Mouse (Mus musculus) midbrain, embryonic 11.5 days (tissue): Measurements from ENCODE around the gene Dnah14. TPM values are rescaled to one million over a fixed set of nuclear protein-coding genes. Genes with fewer than 3 reads are reported as not detected.

Source experiments
- ATAC-seq: fragments of 200-750 bp; cut with Nextera tagmentation; 2 replicates; pipeline ENCODE4 v1.8.0; 2017; ENCODE audit warnings: moderate TSS enrichment, moderate library complexity; ENCODE audit not compliant: low FRiP score
- DNase-seq: peaks from one replicate; pipeline ENCODE4 v3.0.0; 2015; ENCODE audit warnings: low spot score; ENCODE audit errors: missing footprints
- H3K27ac ChIP-seq: fragments of 300-500 bp; sonication (generic); 2 replicates; pipeline ENCODE4 v1.5.1; 2014; ENCODE audit warnings: low read depth, low read length
- H3K27me3 ChIP-seq: fragments of 300-500 bp; sonication (generic); 2 replicates; pipeline ENCODE4 v1.6.1; 2014; ENCODE audit warnings: mild to moderate bottlenecking, low read length, moderate library complexity, mixed read lengths; ENCODE audit not compliant: control insufficient read depth, insufficient read depth
- H3K36me3 ChIP-seq: fragments of 300-500 bp; sonication (generic); 2 replicates; pipeline ENCODE4 v1.6.1; 2014; ENCODE audit warnings: mild to moderate bottlenecking, low read length, moderate library complexity, mixed read lengths; ENCODE audit not compliant: control insufficient read depth, insufficient read depth
- H3K4me1 ChIP-seq: fragments of 300-500 bp; sonication (generic); 2 replicates; pipeline ENCODE4 v1.6.1; 2014; ENCODE audit warnings: low read length; ENCODE audit not compliant: control insufficient read depth, insufficient read depth
- H3K4me2 ChIP-seq: fragments of 300-500 bp; sonication (generic); 2 replicates; pipeline ENCODE4 v1.6.1; 2014; ENCODE audit warnings: mild to moderate bottlenecking, moderate library complexity
- H3K4me3 ChIP-seq: fragments of 300-500 bp; sonication (generic); 2 replicates; pipeline ENCODE4 v1.5.1; 2014; ENCODE audit warnings: low read depth, low read length
- H3K9ac ChIP-seq: fragments of 300-500 bp; sonication (generic); 2 replicates; pipeline ENCODE4 v1.6.1; 2014; ENCODE audit warnings: low read length
- H3K9me3 ChIP-seq: fragments of 300-500 bp; sonication (generic); 2 replicates; pipeline ENCODE4 v1.6.1; 2016; ENCODE audit warnings: low read length; ENCODE audit not compliant: control insufficient read depth
- WGBS: fragments of 180-500 bp; shearing (Covaris S2); extraction: QIAGEN DNeasy Blood & Tissue Kit; methylation state at CpG from one replicate; pipeline ENCODE4 v1.1.7; 2014; 5-methylcytosine and 5-hydroxymethylcytosine counted together
- polyA plus RNA-seq: library from polyadenylated mRNA; unstranded; fragments of >200 nt; fragmentation: Nextera tagmentation; extraction: Ambion mirVana; gene quantifications from 2 replicates; pipeline ENCODE4 v1.2.1, GENCODE M21; 2014

Gene Dnah14
- polyA plus RNA-seq, 1 experiment from 2014 or later, result 2.7 TPM

- DNase-seq (peak; percentile 98), ATAC-seq (peak; percentile 99)
- H3K4me1 ChIP-seq, result peaks cover 18% of the 10 kb centered on the region
- no peaks in the 10 kb centered on the region for H3K9me3 ChIP-seq
- H3K4me3 ChIP-seq, result peak overlapping the region; percentile 91
- peak overlapping the region; percentile 96 for H3K9ac ChIP-seq
- peak overlapping the region; percentile 87 for H3K27ac ChIP-seq
- WGBS, result under 1% methylated on average over 105 of the region's 113 CpGs
- no peaks in the 10 kb centered on the region for H3K27me3 ChIP-seq
- H3K4me2 ChIP-seq, result peak overlapping the region; percentile 50
- no peaks in the 10 kb centered on the region for H3K36me3 ChIP-seq
Observed at GRCm38 (mm10) chr1:181841864-181842672, 265.7 kb downstream of the Dnah14 start.

- H3K4me1 ChIP-seq, result peaks cover 18% of the 10 kb centered on the region
- ATAC-seq, result no peak
- peak within 1 kb of the TSS; percentile 96 for H3K9ac ChIP-seq
- H3K4me2 ChIP-seq, result peak within 1 kb of the TSS; percentile 50
- WGBS, result under 1% methylated on average over 14 of the region's 14 CpGs
- peak within 1 kb of the TSS; percentile 91 for H3K4me3 ChIP-seq
- no peak for DNase-seq
- H3K9me3 ChIP-seq, result no peaks in the 10 kb centered on the region
- no peaks in the 10 kb centered on the region for H3K36me3 ChIP-seq
- H3K27ac ChIP-seq, result peak within 1 kb of the TSS; percentile 87
- H3K27me3 ChIP-seq, result no peaks in the 10 kb centered on the region
Observed at GRCm38 (mm10) chr1:181842781-181843180, 266.4 kb downstream of the Dnah14 start, which contains the start of gene Lbr. Gene Lbr (minus strand): TSS chr1:181843046.

GRCm38 (mm10) chr1:181844874-181845547 lies 268.7 kb downstream of the Dnah14 start:
- H3K36me3 ChIP-seq, result no peaks in the 10 kb centered on the region
- 67% methylated on average over 15 of the region's 15 CpGs for WGBS

GRCm38 (mm10) chr1:181845767-181846166 lies 269.4 kb downstream of the Dnah14 start:
- no peaks in the 10 kb centered on the region for H3K9me3 ChIP-seq
- no peak for DNase-seq
- H3K9ac ChIP-seq, result no peak overlapping the region
- H3K27ac ChIP-seq, result no peak overlapping the region
- H3K4me2 ChIP-seq, result no peak overlapping the region
- H3K27me3 ChIP-seq, result no peaks in the 10 kb centered on the region
- ATAC-seq, result no peak
- H3K4me3 ChIP-seq, result no peak overlapping the region
- peaks cover 7% of the 10 kb centered on the region for H3K4me1 ChIP-seq
- 89% methylated on average over 3 of the region's 3 CpGs for WGBS
- H3K36me3 ChIP-seq, result no peaks in the 10 kb centered on the region

More at GRCm38 (mm10) chr1:181844874-181845547, 268.7 kb downstream of the Dnah14 start:
- Histone ChIP-seq H3K27me3 (no peaks in the 10 kb centered on the region), H3K27ac (no peak overlapping the region), H3K9ac (no peak overlapping the region), H3K4me1 (peaks cover 11% of the 10 kb centered on the region), H3K4me3 (no peak overlapping the region), H3K9me3 (no peaks in the 10 kb centered on the region), H3K4me2 (no peak overlapping the region)
- no peak for ATAC-seq
- DNase-seq, result no peak

- ATAC-seq, result no peak
- WGBS, result 87% methylated on average over 3 of the region's 3 CpGs
- no peak overlapping the region for H3K4me2 ChIP-seq
- no peak overlapping the region for H3K9ac ChIP-seq
- DNase-seq, result no peak
- peaks cover 6% of the 10 kb centered on the region for H3K4me1 ChIP-seq
- no peaks in the 10 kb centered on the region for H3K9me3 ChIP-seq
- H3K27ac ChIP-seq, result no peak overlapping the region
- H3K36me3 ChIP-seq, result no peaks in the 10 kb centered on the region
- no peak overlapping the region for H3K4me3 ChIP-seq
- H3K27me3 ChIP-seq, result no peaks in the 10 kb centered on the region
Observed at GRCm38 (mm10) chr1:181847396-181847795, 271.0 kb downstream of the Dnah14 start.

- Histone ChIP-seq H3K4me2 (no peak overlapping the region), H3K4me1 (peaks cover 3% of the 10 kb centered on the region), H3K27ac (no peak overlapping the region), H3K9ac (no peak overlapping the region), H3K4me3 (no peak overlapping the region), H3K36me3 (no peaks in the 10 kb centered on the region), H3K9me3 (no peaks in the 10 kb centered on the region), H3K27me3 (no peaks in the 10 kb centered on the region)
- DNase-seq (no peak), ATAC-seq (no peak)
- 83% methylated on average over 1 of the region's 1 CpGs for WGBS
Observed at GRCm38 (mm10) chr1:181848210-181848609, 271.9 kb downstream of the Dnah14 start.

GRCm38 (mm10) chr1:181850441-181850840 lies 274.1 kb downstream of the Dnah14 start:
- ATAC-seq (no peak), DNase-seq (no peak)
- peaks cover 3% of the 10 kb centered on the region; the same call in 1 of the 2 replicates for H3K4me1 ChIP-seq

GRCm38 (mm10) chr1:181851521-181852310 lies 275.4 kb downstream of the Dnah14 start:
- no peaks in the 10 kb centered on the region for H3K27me3 ChIP-seq
- no peak overlapping the region for H3K4me2 ChIP-seq
- DNase-seq, result no peak
- H3K4me3 ChIP-seq, result no peak overlapping the region
- H3K9me3 ChIP-seq, result no peaks in the 10 kb centered on the region
- H3K36me3 ChIP-seq, result no peaks in the 10 kb centered on the region
- no peak for ATAC-seq
- 88% methylated on average over 12 of the region's 12 CpGs for WGBS
- H3K4me1 ChIP-seq, result peaks cover 3% of the 10 kb centered on the region; the same call in 1 of the 2 replicates
- H3K9ac ChIP-seq, result no peak overlapping the region
- no peak overlapping the region for H3K27ac ChIP-seq

More at GRCm38 (mm10) chr1:181850441-181850840, 274.1 kb downstream of the Dnah14 start:
- H3K4me2 ChIP-seq, result no peak overlapping the region
- WGBS, result 86% methylated on average over 4 of the region's 4 CpGs
- no peak overlapping the region for H3K4me3 ChIP-seq
- no peak overlapping the region for H3K9ac ChIP-seq
- no peaks in the 10 kb centered on the region for H3K36me3 ChIP-seq
- no peaks in the 10 kb centered on the region for H3K9me3 ChIP-seq
- no peak overlapping the region for H3K27ac ChIP-seq
- H3K27me3 ChIP-seq, result no peaks in the 10 kb centered on the region
